Mouse (Mus musculus): ENCODE data around the gene Smad9. TPM values are rescaled to one million over a fixed set of nuclear protein-coding genes. Genes with fewer than 3 reads are reported as not detected.
"Not testable (repeated sequence)": the region's sequence is repeated elsewhere in the genome, so short reads cannot be mapped to it uniquely, and the experiment has no call there.

Smad9 gene
- total RNA-seq, 1 experiment from 2014 or later: not detected

GRCm38 (mm10) chr3:54741965-54742364 lies 13.4 kb upstream of the Smad9 start:
- ATAC-seq (replicated peaks in 1 of 2; ENCODE audit: insufficient read depth in 1 of 2, low FRiP score in 2 of 2, low TSS enrichment in 1 of 2, low read depth in 1 of 2, poor library complexity in 2 of 2, severe bottlenecking in 2 of 2): no peak

- ATAC-seq (replicated peaks in 1 of 2; ENCODE audit: insufficient read depth in 1 of 2, low FRiP score in 2 of 2, low TSS enrichment in 1 of 2, low read depth in 1 of 2, poor library complexity in 2 of 2, severe bottlenecking in 2 of 2): peak; percentile 56 to 75
Measured at GRCm38 (mm10) chr3:54745799-54746198, 9.6 kb upstream of the Smad9 start.

GRCm38 (mm10) chr3:54753411-54753810 lies 2.0 kb upstream of the Smad9 start:
- no peak for ATAC-seq (replicated peaks in 1 of 2; ENCODE audit: insufficient read depth in 1 of 2, low FRiP score in 2 of 2, low TSS enrichment in 1 of 2, low read depth in 1 of 2, poor library complexity in 2 of 2, severe bottlenecking in 2 of 2)

GRCm38 (mm10) chr3:54756058-54756457 lies 676 bp downstream of the Smad9 start:
- peak in 1 of 2 experiments; percentile 43; a peak in 2 of 4 replicates for ATAC-seq (replicated peaks in 1 of 2; ENCODE audit: insufficient read depth in 1 of 2, low FRiP score in 2 of 2, low TSS enrichment in 1 of 2, low read depth in 1 of 2, poor library complexity in 2 of 2, severe bottlenecking in 2 of 2)

GRCm38 (mm10) chr3:54757446-54757845 lies 2.1 kb downstream of the Smad9 start:
- no peak for ATAC-seq (replicated peaks in 1 of 2; ENCODE audit: insufficient read depth in 1 of 2, low FRiP score in 2 of 2, low TSS enrichment in 1 of 2, low read depth in 1 of 2, poor library complexity in 2 of 2, severe bottlenecking in 2 of 2)

GRCm38 (mm10) chr3:54759211-54759610 lies 3.8 kb downstream of the Smad9 start:
- ATAC-seq (replicated peaks in 1 of 2; ENCODE audit: insufficient read depth in 1 of 2, low FRiP score in 2 of 2, low TSS enrichment in 1 of 2, low read depth in 1 of 2, poor library complexity in 2 of 2, severe bottlenecking in 2 of 2): no peak

- no peak for ATAC-seq (replicated peaks in 1 of 2; ENCODE audit: insufficient read depth in 1 of 2, low FRiP score in 2 of 2, low TSS enrichment in 1 of 2, low read depth in 1 of 2, poor library complexity in 2 of 2, severe bottlenecking in 2 of 2)
Measured at GRCm38 (mm10) chr3:54760321-54761115, 5.1 kb downstream of the Smad9 start.

- ATAC-seq (replicated peaks in 1 of 2; ENCODE audit: insufficient read depth in 1 of 2, low FRiP score in 2 of 2, low TSS enrichment in 1 of 2, low read depth in 1 of 2, poor library complexity in 2 of 2, severe bottlenecking in 2 of 2): no peak
Measured at GRCm38 (mm10) chr3:54761258-54761657, 5.9 kb downstream of the Smad9 start.

- ATAC-seq (replicated peaks in 1 of 2; ENCODE audit: insufficient read depth in 1 of 2, low FRiP score in 2 of 2, low TSS enrichment in 1 of 2, low read depth in 1 of 2, poor library complexity in 2 of 2, severe bottlenecking in 2 of 2): peak in 1 of 2 experiments; percentile 10; a peak in 1 of 4 replicates
Measured at GRCm38 (mm10) chr3:54764418-54764817, 9.0 kb downstream of the Smad9 start.

- not testable (repeated sequence) for ATAC-seq (replicated peaks in 1 of 2; ENCODE audit: insufficient read depth in 1 of 2, low FRiP score in 2 of 2, low TSS enrichment in 1 of 2, low read depth in 1 of 2, poor library complexity in 2 of 2, severe bottlenecking in 2 of 2)
Measured at GRCm38 (mm10) chr3:54765521-54765920, 10.1 kb downstream of the Smad9 start.

- ATAC-seq (replicated peaks in 1 of 2; ENCODE audit: insufficient read depth in 1 of 2, low FRiP score in 2 of 2, low TSS enrichment in 1 of 2, low read depth in 1 of 2, poor library complexity in 2 of 2, severe bottlenecking in 2 of 2): no peak
Measured at GRCm38 (mm10) chr3:54766034-54766433, 10.7 kb downstream of the Smad9 start.

- no peak for ATAC-seq (replicated peaks in 1 of 2; ENCODE audit: insufficient read depth in 1 of 2, low FRiP score in 2 of 2, low TSS enrichment in 1 of 2, low read depth in 1 of 2, poor library complexity in 2 of 2, severe bottlenecking in 2 of 2)
Measured at GRCm38 (mm10) chr3:54766811-54767210, 11.4 kb downstream of the Smad9 start.

- no peak for ATAC-seq (replicated peaks in 1 of 2; ENCODE audit: insufficient read depth in 1 of 2, low FRiP score in 2 of 2, low TSS enrichment in 1 of 2, low read depth in 1 of 2, poor library complexity in 2 of 2, severe bottlenecking in 2 of 2)
Measured at GRCm38 (mm10) chr3:54768592-54768991, 13.2 kb downstream of the Smad9 start.

- ATAC-seq (replicated peaks in 1 of 2; ENCODE audit: insufficient read depth in 1 of 2, low FRiP score in 2 of 2, low TSS enrichment in 1 of 2, low read depth in 1 of 2, poor library complexity in 2 of 2, severe bottlenecking in 2 of 2): no peak
Measured at GRCm38 (mm10) chr3:54769349-54770275, 14.2 kb downstream of the Smad9 start.

GRCm38 (mm10) chr3:54773613-54774012 lies 18.2 kb downstream of the Smad9 start:
- ATAC-seq (replicated peaks in 1 of 2; ENCODE audit: insufficient read depth in 1 of 2, low FRiP score in 2 of 2, low TSS enrichment in 1 of 2, low read depth in 1 of 2, poor library complexity in 2 of 2, severe bottlenecking in 2 of 2): no peak

GRCm38 (mm10) chr3:54775989-54776631 lies 20.7 kb downstream of the Smad9 start:
- no peak for ATAC-seq (replicated peaks in 1 of 2; ENCODE audit: insufficient read depth in 1 of 2, low FRiP score in 2 of 2, low TSS enrichment in 1 of 2, low read depth in 1 of 2, poor library complexity in 2 of 2, severe bottlenecking in 2 of 2)

- no peak for ATAC-seq (replicated peaks in 1 of 2; ENCODE audit: insufficient read depth in 1 of 2, low FRiP score in 2 of 2, low TSS enrichment in 1 of 2, low read depth in 1 of 2, poor library complexity in 2 of 2, severe bottlenecking in 2 of 2)
Measured at GRCm38 (mm10) chr3:54790601-54791000, 35.2 kb downstream of the Smad9 start.

Data from hematopoietic stem cell, adult 5-6 weeks (primary cell).